Mouse (Mus musculus) c-Kit-negative CD71-positive TER-119-positive erythroid progenitor cells, embryonic 14.5 days (primary cell): ENCODE data around the gene 2300003K06Rik.
"Not testable (repeated sequence)": the region's sequence is repeated elsewhere in the genome, so short reads cannot be mapped to it uniquely, and the experiment has no call there.

ENCODE experiments used
- DNase-seq: peaks from one replicate; pipeline ENCODE4 v3.0.0-alpha.2; 2013; ENCODE audit warnings: low read depth, low spot score

The 2300003K06Rik gene

DNA sequence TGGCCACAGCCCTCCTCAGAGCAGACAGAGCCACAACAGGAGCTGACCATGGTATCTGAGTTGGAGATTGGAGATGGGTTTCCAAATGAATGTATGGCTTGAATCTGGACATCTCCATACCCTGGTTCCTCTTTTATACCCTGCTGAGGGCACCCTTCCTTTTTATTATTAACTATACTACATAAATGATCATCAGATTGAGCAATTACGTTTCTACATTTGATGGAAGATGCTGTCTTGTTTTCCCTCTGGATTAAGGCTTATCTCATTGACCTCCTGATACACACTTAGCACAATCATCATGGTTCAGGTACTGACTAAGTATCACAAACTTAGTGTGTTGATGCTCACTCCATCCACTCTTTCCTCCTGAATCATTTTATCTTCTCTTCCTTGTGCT, at the start of gene 2300003K06Rik:
2300003K06Rik (minus strand) TSS at position 101 of the 400 bp plus-strand sequence.
- no peak for DNase-seq

DNA sequence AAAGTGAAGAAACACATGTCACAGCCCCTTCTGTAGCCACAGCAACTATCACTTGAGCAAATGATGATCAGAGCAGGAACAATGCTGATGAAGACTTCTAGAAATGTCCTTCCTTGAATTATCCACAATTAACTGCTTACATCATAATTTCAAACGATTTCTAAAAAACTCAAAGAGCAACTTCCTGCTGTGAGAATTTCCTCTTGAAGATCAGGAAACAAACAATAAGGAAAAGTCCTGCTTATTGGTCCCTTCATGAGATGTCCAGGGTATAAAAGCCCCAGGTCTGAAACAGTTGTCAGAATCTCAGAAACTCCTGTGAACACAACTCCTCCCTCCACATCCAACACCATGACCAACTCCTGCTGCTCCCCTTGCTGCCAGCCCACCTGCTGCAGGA, 41.0 kb upstream of the 2300003K06Rik start, which contains the start of gene Gm11567:
Gm11567 (plus strand) TSS at position 301 of the 400 bp plus-strand sequence.
- DNase-seq, result not testable (repeated sequence)

DNA sequence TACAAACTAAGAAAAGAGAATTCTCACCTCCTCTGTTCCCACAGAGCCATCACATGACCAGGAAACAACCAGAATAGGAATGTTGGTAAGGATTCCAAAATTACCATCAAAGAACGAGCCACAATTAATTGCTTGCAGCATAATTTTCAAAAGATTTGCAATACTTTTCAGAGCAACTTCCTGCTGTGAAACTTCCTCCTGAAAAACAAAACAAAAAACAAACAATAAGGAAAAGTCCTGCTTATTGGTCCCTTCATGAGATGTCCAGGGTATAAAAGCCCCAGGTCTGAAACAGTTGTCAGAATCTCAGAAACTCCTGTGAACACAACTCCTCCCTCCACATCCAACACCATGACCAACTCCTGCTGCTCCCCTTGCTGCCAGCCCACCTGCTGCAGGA, 35.2 kb upstream of the 2300003K06Rik start, which contains the start of gene Krtap9-1:
Krtap9-1 (plus strand) TSS at position 301 of the 400 bp plus-strand sequence.
- not testable (repeated sequence) for DNase-seq

DNA sequence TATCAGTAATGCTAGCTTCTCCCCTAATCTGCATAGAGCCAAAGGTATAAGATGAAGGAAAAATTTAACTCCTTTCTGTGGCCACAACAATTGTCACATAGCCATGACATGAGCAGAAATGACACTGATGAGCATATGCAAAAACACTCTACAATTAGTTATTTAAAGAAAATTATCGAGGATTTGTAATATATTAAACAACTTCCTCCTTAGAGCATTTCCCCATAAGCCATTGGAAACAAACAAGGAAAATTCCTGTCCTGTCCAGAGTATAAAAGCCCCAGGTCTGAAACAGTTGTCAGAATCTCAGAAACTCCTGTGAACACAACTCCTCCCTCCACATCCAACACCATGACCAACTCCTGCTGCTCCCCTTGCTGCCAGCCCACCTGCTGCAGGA, 26.3 kb upstream of the 2300003K06Rik start, which contains the start of gene Gm11559:
Gm11559 (plus strand) TSS at position 301 of the 400 bp plus-strand sequence.
- not testable (repeated sequence) for DNase-seq

DNA sequence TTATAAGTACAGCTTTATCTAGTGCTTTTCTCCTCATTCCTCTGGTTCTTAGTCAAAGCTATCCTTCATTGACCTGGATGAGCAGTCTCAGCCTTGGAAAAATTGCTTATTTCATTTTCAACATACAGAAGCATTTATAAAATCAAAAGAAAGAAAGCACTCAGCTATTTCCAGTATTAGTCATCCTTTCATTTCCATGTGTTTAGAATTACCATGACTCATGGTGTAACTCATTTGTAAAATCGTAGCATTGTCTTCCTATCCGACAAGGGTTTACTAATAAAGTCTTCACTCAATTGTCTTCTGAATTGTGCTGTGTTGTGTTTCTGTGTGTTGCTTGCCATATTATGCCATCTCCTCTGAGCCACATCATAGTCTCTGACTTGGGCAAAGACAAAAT, 20.9 kb upstream of the 2300003K06Rik start:
- DNase-seq, result no peak

DNA sequence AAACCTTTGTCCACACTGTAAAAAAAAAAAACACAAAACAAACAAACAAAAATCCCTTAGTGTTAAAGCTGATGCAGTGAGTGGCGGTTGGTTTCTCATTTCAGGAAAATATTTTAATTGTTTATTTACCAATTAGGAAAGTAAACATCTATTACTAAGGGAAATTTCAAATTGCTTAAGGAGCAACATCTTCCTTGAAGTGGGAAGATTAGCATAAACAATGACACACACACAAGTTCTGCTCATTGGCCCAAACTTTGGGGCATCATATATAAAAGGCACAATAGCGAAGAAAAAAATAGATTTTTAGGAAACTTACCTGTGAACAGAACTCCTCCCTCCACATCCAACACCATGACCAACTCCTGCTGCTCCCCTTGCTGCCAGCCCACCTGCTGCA, 19.8 kb upstream of the 2300003K06Rik start, which contains the start of gene Gm11568:
Gm11568 (plus strand) TSS at position 301 of the 400 bp plus-strand sequence.
- no peak for DNase-seq

DNA sequence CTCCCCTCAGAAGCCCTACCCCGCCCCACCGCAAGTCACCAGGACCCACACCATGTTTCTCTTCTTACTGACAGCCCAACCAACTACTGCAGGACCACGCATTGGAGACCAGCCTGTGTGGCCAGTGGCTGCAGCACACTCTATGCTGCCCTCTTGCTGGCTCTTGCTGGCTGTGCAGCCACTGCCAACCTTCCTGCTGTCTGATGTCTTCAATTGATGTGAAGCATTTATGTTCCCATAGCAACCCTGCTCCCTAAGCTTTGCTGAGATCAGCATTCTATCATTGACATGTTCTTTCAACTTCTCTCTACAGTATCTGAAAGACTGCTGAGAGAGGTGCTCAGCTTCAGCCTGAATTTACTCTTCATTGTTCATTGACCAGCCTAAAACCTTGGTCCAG, 16.3 kb upstream of the 2300003K06Rik start:
- DNase-seq, result no peak

DNA sequence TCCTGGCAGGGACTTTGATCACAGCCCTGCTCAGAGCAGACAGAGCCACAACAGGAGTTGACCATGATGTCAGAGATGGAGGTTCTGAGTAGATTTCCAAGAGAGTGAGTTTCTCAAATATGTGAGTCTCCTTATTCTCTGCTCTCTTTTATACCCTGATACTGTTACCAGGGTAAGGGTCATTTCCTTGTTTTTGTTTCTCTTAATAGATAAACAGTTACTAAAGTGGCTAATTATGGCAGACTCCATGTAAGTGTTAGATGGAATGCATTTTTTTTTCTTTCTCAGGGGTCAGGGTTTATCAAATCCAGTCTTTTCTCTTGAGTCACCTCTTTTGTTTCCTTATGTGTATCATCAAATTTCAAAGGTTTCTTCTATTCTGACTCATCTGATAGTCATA, 13.6 kb upstream of the 2300003K06Rik start, which contains the start of gene Krtap4-16:
Krtap4-16 (minus strand) TSS at position 101 of the 400 bp plus-strand sequence.
- no peak for DNase-seq

DNA sequence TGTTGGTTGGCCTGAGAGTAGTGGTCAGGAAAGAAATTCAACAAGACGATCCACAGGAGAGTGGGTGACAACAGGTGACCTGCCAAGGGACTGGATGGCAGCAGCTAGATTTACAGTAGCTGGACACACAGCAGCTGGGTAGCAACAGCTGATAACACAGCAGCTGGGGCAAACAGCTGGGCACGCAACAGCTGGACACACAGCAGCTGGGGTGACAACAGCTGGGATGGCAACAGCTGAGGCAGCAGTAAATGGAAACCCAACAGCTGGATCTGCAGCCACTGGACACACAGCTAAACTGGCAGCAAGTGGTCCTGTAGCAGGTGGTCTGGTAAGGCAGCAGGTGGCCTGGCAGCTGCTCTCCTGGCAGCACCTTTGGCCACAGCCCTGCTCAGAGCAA, 8.9 kb upstream of the 2300003K06Rik start:
- no peak for DNase-seq

DNA sequence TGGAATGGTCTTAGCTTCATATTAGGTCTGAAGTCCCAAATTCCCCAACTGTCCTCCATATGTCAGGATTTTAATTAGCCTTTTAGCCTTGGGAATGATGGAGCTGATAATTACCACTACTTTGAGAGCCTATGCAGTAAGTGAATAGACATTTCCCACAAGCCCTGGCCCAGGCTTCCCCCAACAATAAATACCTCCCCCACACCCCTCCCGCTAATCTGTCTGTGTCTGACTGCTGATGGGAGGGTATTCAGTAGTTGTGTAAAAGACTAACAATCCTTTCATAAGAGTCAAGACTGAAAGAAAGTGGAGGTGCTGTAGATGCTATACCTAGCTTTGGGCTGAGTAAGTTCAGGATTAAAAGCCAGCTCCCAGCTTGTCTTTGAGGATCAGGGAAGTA, 4.3 kb upstream of the 2300003K06Rik start:
- no peak for DNase-seq

DNA sequence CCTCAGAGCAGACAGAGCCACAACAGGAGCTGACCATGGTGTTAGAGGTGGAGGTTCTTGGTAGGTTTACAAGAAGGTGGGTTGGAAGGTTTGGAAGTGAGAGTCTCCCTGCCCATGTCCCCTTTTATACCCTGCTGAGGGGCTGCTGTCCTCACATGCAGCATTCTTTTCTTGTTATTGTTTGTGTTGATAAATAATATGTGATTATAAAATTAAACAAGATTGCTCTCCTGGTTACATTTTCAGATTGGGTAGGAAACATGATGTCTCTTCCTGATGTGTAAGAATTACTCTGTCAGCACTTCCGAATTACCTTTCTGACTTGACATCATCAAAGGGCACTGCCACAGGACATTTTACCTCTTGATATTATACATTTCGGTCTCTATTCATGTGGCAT, 22.3 kb downstream of the 2300003K06Rik start, which contains the start of gene Gm11564:
Gm11564 (minus strand) TSS at position 101 of the 400 bp plus-strand sequence.
- not testable (repeated sequence) for DNase-seq

DNA sequence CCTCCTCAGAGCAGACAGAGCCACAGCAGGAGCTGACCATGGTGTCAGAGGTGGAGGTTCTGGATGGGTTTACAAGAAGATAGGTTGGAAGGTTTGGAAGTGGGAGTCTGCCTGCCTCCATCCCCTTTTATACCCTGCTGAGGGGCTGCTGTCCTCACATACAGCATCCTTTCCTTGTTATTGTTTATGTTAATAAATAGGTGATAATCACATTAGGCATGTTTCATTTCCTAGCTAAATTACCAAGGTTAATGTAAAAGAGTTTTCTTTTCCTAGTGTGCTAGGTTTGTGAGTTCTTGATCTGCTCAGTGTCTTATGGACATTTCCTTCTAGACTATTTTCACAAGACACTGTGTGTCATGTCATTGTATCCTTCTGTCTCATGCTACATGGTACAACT, 28.1 kb downstream of the 2300003K06Rik start, which contains the start of gene Krtap4-13:
Krtap4-13 (minus strand) TSS at position 101 of the 400 bp plus-strand sequence.
- not testable (repeated sequence) for DNase-seq

DNA sequence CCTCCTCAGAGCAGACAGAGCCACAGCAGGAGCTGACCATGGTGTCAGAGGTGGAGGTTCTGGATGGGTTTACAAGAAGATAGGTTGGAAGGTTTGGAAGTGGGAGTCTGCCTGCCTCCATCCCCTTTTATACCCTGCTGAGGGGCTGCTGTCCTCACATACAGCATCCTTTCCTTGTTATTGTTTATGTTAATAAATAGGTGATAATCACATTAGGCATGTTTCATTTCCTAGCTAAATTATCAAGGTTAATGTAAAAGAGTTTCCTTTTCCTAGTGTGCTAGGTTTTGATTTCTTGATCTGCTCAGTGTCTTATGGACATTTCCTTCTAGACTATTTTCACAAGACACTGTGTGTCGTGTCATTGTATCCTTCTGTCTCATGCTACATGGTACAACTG, 33.5 kb downstream of the 2300003K06Rik start, which contains the start of gene Gm11554:
Gm11554 (minus strand) TSS at position 101 of the 400 bp plus-strand sequence.
- DNase-seq, result not testable (repeated sequence)

DNA sequence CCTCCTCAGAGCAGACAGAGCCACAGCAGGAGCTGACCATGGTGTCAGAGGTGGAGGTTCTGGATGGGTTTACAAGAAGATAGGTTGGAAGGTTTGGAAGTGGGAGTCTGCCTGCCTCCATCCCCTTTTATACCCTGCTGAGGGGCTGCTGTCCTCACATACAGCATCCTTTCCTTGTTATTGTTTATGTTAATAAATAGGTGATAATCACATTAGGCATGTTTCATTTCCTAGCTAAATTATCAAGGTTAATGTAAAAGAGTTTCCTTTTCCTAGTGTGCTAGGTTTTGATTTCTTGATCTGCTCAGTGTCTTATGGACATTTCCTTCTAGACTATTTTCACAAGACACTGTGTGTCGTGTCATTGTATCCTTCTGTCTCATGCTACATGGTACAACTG, 39.0 kb downstream of the 2300003K06Rik start, which contains the start of gene Gm11569:
Gm11569 (minus strand) TSS at position 101 of the 400 bp plus-strand sequence.
- not testable (repeated sequence) for DNase-seq

DNA sequence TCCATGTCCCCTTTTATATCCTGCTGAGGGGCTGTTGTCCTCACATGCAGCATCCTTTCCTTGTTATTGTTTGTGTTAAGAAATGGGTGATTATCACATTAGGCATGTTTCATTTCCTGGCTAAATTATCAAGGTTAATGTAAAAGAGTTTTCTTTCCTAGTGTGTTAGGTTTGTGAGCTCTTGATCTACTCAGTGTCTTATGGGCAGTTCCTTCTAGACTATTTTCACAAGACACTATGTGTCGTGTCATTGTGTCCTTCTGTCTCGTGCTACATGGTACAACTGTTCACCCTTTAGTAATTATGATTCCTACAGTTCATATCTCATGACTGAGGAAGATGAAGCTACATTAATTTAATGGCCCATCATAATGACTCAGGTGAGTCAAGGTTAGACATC, 44.5 kb downstream of the 2300003K06Rik start, which contains the start of gene Gm11596:
Gm11596 (minus strand) TSS at position 101 of the 400 bp plus-strand sequence.
- DNase-seq, result no peak
